Mouse (Mus musculus) thymus, postnatal 10 days (tissue): ENCODE results near the gene Lztr1.
A peak's percentile ranks its signal among the peaks of the same experiment; 100 is the strongest.

Experiments
- DNase-seq, 2 experiments: peaks; one replicate each; pipeline ENCODE4 v3.0.0; 2021; ENCODE audit warnings: low spot score in 2 of 2

The Lztr1 gene

DNA sequence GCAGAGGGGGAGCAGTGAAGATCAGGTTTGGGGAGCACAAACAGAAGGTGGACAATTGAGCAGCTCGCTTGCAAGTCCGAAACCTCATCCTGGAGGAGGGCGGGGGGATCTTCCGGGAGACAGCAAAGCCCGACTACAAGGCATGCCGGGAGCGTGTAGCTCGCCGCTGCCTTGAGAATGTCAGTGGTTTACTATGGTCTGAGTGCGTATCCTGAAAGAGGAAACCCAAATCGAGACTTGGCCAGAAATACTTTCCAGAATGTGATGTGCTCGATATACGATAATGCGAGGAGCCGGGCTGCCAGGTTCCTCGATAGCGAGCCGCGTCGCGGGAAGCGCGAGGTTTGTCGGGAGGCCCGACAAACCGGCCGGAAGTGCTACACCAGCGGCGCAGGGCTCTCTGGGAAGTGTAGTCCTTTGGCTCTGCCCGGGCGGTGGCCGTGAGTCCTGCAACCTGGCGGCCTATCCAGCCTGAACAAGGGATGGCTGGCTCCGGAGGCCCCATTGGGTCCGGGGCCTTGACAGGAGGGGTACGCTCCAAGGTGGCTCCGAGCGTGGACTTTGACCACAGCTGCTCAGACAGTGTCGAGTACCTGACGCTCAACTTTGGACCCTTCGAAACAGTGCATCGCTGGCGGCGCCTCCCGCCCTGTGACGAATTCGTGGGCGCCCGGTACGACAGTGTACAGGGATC lies at the start of gene Lztr1:
TSS of gene Lztr1 (plus strand) at position 143 of the 694 bp plus-strand sequence.
- DNase-seq: peak; percentile 77 to 79

- peak; percentile 23 to 44 for DNase-seq
Measured at GRCm38 (mm10) chr16:17460254-17460653, 48.2 kb upstream of the Lztr1 start.

GRCm38 (mm10) chr16:17461596-17461995 lies 46.9 kb upstream of the Lztr1 start:
- no peak for DNase-seq

GRCm38 (mm10) chr16:17463184-17463583 lies 45.3 kb upstream of the Lztr1 start:
- no peak for DNase-seq

GRCm38 (mm10) chr16:17466875-17467663 lies 41.4 kb upstream of the Lztr1 start:
- DNase-seq: no peak

DNA sequence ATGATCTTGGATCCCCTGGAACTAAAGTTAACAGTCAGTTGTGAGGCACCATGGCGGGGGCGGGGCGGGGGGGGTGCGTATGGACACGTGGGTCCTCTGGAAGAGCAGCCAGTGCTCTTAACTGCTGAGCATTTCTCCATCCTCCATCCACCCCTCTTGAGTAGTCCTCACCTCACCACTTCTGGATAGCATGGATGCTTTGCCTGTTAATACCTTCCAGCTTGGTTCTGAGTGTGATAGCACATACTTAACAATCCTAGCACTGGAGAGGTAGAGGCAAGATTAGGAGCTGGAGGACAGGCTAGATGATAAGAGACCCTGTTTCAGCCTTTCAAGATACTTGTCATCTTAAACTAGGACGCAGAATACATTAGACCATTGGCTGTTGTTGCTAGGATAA lies 36.0 kb upstream of the Lztr1 start:
- no peak for DNase-seq

GRCm38 (mm10) chr16:17474091-17474490 lies 34.4 kb upstream of the Lztr1 start:
- peak; percentile 15 to 39 for DNase-seq

DNA sequence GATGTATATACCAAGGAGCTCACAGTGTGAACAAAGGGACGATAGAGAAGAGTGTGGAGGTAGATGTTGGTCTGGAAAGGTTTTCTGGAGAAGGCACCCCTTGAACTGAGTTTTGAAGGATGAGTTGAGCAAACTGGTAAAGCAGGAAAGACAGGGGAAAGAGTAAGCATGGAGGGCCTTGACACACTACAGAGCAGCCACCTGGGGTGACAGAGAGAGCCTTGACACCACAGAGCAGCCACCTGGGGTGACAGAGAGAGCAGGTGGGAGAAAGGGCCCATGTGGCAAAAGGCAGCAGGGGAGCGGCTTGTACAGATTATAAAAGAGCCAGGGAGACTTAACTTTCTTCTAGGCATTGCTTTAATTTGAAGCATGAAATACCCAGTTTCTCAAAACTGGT lies 33.7 kb upstream of the Lztr1 start:
- peak; percentile 37 to 44 for DNase-seq

DNA sequence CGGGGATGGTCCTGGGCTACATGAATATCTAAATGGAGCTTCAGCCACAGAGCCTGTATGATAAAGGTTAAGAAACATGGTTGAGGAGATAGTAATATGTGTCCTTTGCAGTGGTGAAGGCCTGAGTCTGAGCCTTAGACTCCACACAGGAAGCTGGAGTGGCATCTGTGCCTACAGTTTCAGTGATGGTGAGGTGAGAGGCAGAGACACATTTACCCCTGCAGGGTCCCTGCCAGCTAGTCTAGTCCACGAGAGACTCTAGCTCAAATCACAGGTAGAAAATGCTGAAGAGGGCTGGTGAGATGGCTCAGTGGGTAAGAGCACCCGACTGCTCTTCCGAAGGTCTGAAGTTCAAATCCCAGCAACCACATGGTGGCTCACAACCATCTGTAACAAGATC lies 33.2 kb upstream of the Lztr1 start:
- no peak for DNase-seq

- no peak for DNase-seq
Measured at GRCm38 (mm10) chr16:17478331-17478943, 30.1 kb upstream of the Lztr1 start.

GRCm38 (mm10) chr16:17481465-17481864 lies 27.0 kb upstream of the Lztr1 start:
- no peak for DNase-seq

GRCm38 (mm10) chr16:17486505-17486904 lies 22.0 kb upstream of the Lztr1 start:
- DNase-seq: peak; percentile 34 to 51

GRCm38 (mm10) chr16:17488478-17489468 lies 19.7 kb upstream of the Lztr1 start:
- peak; percentile 32 to 47 for DNase-seq

DNA sequence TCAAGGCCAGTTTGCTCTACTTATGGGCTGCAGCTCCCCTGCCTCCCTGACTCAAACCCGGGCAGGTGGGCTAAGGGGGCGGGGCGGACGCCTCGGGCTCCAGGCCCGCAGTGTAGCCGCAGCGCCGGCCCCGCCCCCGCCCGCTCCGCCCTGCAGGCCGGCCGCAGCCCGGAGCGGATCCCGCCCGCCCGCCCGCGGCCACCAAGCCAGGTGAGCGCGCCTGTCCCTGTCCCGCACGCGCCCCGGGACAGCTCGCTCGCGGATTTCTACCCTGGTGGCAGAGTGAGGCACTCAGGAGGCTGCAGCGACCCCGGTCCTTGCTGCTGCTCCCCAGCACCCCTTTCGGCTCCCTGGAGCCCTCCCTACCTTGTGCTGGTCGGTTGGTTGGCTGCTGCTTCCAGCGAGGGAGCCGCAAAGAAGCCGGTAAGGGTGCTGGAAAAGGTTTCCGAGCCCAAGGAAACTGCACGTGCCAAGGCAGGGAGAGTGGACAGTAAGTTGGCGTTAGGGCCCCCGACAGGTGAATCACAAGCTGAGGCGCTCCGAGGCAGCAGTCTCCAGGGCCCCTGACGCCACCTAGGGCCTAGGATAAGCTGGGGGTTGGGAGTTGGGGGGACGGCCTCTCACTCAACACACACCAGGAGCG lies 18.9 kb upstream of the Lztr1 start, which contains the start of gene Aifm3:
TSS of gene Aifm3 (plus strand) at position 143 of the 643 bp plus-strand sequence.
- DNase-seq: peak in 1 of 2 experiments; percentile 38

GRCm38 (mm10) chr16:17491154-17491553 lies 17.3 kb upstream of the Lztr1 start:
- no peak for DNase-seq

DNA sequence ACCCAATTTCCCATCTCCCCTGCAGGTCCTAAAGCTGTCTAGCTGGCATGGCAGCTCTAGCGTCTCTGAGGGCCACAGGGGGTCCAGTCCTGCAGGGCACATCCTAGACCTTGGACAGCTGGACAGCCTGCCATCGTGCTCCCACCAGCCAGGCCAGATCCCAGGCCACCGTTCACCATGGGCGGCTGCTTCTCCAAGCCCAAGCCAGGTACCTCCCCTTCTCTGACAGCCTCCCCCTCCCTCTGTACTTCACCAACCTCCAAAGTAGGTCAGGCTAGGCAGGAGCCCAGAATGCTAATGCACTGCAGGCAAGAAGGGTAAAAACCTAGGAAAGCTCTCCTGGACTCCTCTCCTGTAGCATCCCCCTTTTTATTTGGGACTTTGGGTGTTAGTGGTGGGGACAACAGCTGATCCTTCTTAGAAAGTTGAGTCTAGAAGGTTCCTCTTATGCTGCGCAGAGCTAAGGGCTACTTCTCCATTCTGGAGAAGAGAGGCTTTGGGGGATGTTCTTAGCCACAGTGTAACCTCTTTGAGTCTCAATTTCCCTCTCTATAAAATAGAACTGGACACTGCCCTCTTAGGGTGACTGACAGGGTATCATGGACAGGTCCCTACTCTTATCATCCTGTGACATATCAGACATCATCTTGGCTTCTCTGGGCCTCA lies 16.5 kb upstream of the Lztr1 start:
- DNase-seq: no peak

GRCm38 (mm10) chr16:17496499-17497305 lies 11.8 kb upstream of the Lztr1 start:
- DNase-seq: no peak

GRCm38 (mm10) chr16:17499249-17499883 lies 9.1 kb upstream of the Lztr1 start:
- DNase-seq: no peak

DNA sequence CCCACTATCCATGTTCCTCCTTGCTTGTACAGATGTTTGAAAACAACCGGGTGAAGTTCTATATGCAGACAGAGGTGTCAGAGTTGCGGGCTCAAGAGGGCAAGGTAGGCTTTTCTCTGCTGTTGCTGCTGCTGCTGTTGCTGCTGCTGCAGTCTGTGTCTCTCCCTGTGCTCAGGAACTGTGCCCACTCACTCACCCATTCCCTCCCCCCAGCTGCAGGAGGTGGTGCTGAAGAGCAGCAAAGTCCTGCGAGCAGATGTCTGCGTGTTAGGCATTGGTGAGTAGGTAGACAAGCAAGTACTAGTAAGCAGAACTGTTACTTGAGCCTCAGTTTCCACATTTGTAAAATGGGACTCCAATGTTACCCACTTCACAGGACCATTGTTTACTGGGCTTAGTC lies 5.8 kb upstream of the Lztr1 start:
- DNase-seq: no peak
